Mouse (Mus musculus): ENCODE results near the gene Gm20431. TPM values are rescaled to one million over a fixed set of nuclear protein-coding genes. Genes with fewer than 3 reads are reported as not detected.

Gm20431 gene
- polyA plus RNA-seq, 1 experiment from 2014 or later: 9.1 TPM

- 35% methylated on average over 14 of the region's 14 CpGs for WGBS
- DNase-seq (ENCODE audit: low spot score) (no peak), ATAC-seq (ENCODE audit: low read depth) (0 out of 2 replicates have a peak, but pooled peaks have one; percentile 30)
- Histone ChIP-seq H3K4me1 (ENCODE audit: control insufficient read depth, insufficient read depth, low read length) (no peaks in the 10 kb centered on the region), H3K4me2 (ENCODE audit: low read depth, low read length) (no peak overlapping the region), H3K36me3 (ENCODE audit: control insufficient read depth, insufficient read depth, low read length) (no peaks in the 10 kb centered on the region), H3K9ac (ENCODE audit: low read depth, low read length) (no peak overlapping the region), H3K9me3 (ENCODE audit: control insufficient read depth, low read length) (no peaks in the 10 kb centered on the region), H3K27me3 (replicated peaks; ENCODE audit: control insufficient read depth, insufficient read depth, low read length) (no peaks in the 10 kb centered on the region), H3K4me3 (ENCODE audit: low read depth, low read length) (no peak overlapping the region), H3K27ac (replicated peaks; ENCODE audit: low read depth, low read length) (no peak overlapping the region)
Observed at GRCm38 (mm10) chr2:167675120-167675909, 14.0 kb upstream of the Gm20431 start.

GRCm38 (mm10) chr2:167672212-167672685 lies 11.0 kb upstream of the Gm20431 start:
- Histone ChIP-seq H3K27ac (replicated peaks; ENCODE audit: low read depth, low read length) (no peak overlapping the region), H3K4me3 (ENCODE audit: low read depth, low read length) (no peak overlapping the region), H3K4me1 (ENCODE audit: control insufficient read depth, insufficient read depth, low read length) (no peaks in the 10 kb centered on the region), H3K9me3 (ENCODE audit: control insufficient read depth, low read length) (no peaks in the 10 kb centered on the region), H3K36me3 (ENCODE audit: control insufficient read depth, insufficient read depth, low read length) (no peaks in the 10 kb centered on the region), H3K4me2 (ENCODE audit: low read depth, low read length) (peak overlapping the region; percentile 23), H3K9ac (ENCODE audit: low read depth, low read length) (no peak overlapping the region), H3K27me3 (replicated peaks; ENCODE audit: control insufficient read depth, insufficient read depth, low read length) (no peaks in the 10 kb centered on the region)
- DNase-seq (ENCODE audit: low spot score) (peak; percentile 75), ATAC-seq (ENCODE audit: low read depth) (peak; percentile 78)
- 30% methylated on average over 12 of the region's 13 CpGs for WGBS

- H3K36me3 ChIP-seq (ENCODE audit: control insufficient read depth, insufficient read depth, low read length): no peaks in the 10 kb centered on the region
- H3K4me1 ChIP-seq (ENCODE audit: control insufficient read depth, insufficient read depth, low read length): no peaks in the 10 kb centered on the region
- ATAC-seq (ENCODE audit: low read depth) (no peak), DNase-seq (ENCODE audit: low spot score) (no peak)
- no peak overlapping the region for H3K4me2 ChIP-seq (ENCODE audit: low read depth, low read length)
- H3K27me3 ChIP-seq (replicated peaks; ENCODE audit: control insufficient read depth, insufficient read depth, low read length): no peaks in the 10 kb centered on the region
- H3K4me3 ChIP-seq (ENCODE audit: low read depth, low read length): no peak overlapping the region
- 84% methylated on average over 5 of the region's 5 CpGs for WGBS
- no peak overlapping the region for H3K27ac ChIP-seq (replicated peaks; ENCODE audit: low read depth, low read length)
- H3K9ac ChIP-seq (ENCODE audit: low read depth, low read length): no peak overlapping the region
- H3K9me3 ChIP-seq (ENCODE audit: control insufficient read depth, low read length): no peaks in the 10 kb centered on the region
Observed at GRCm38 (mm10) chr2:167671101-167671633, 9.9 kb upstream of the Gm20431 start.

- Histone ChIP-seq H3K4me2 (ENCODE audit: low read depth, low read length) (no peak overlapping the region), H3K4me3 (ENCODE audit: low read depth, low read length) (no peak overlapping the region), H3K27me3 (replicated peaks; ENCODE audit: control insufficient read depth, insufficient read depth, low read length) (no peaks in the 10 kb centered on the region), H3K9me3 (ENCODE audit: control insufficient read depth, low read length) (no peaks in the 10 kb centered on the region), H3K9ac (ENCODE audit: low read depth, low read length) (no peak overlapping the region), H3K36me3 (ENCODE audit: control insufficient read depth, insufficient read depth, low read length) (no peaks in the 10 kb centered on the region), H3K27ac (replicated peaks; ENCODE audit: low read depth, low read length) (no peak overlapping the region), H3K4me1 (ENCODE audit: control insufficient read depth, insufficient read depth, low read length) (no peaks in the 10 kb centered on the region)
- 71% methylated on average over 4 of the region's 4 CpGs for WGBS
- DNase-seq (ENCODE audit: low spot score) (no peak), ATAC-seq (ENCODE audit: low read depth) (no peak)
Observed at GRCm38 (mm10) chr2:167669398-167669797, 8.1 kb upstream of the Gm20431 start.

- no peak for ATAC-seq (ENCODE audit: low read depth)
- Histone ChIP-seq H3K4me2 (ENCODE audit: low read depth, low read length) (no peak overlapping the region), H3K36me3 (ENCODE audit: control insufficient read depth, insufficient read depth, low read length) (no peaks in the 10 kb centered on the region), H3K27ac (replicated peaks; ENCODE audit: low read depth, low read length) (no peak overlapping the region), H3K27me3 (replicated peaks; ENCODE audit: control insufficient read depth, insufficient read depth, low read length) (no peaks in the 10 kb centered on the region), H3K4me1 (ENCODE audit: control insufficient read depth, insufficient read depth, low read length) (no peaks in the 10 kb centered on the region), H3K9me3 (ENCODE audit: control insufficient read depth, low read length) (no peaks in the 10 kb centered on the region), H3K4me3 (ENCODE audit: low read depth, low read length) (no peak overlapping the region), H3K9ac (ENCODE audit: low read depth, low read length) (no peak overlapping the region)
- WGBS: 84% methylated on average over 5 of the region's 5 CpGs
- no peak for DNase-seq (ENCODE audit: low spot score)
Observed at GRCm38 (mm10) chr2:167668426-167668825, 7.1 kb upstream of the Gm20431 start.

GRCm38 (mm10) chr2:167665972-167666713 lies 4.8 kb upstream of the Gm20431 start:
- Histone ChIP-seq H3K4me2 (ENCODE audit: low read depth, low read length) (no peak overlapping the region), H3K27me3 (replicated peaks; ENCODE audit: control insufficient read depth, insufficient read depth, low read length) (no peaks in the 10 kb centered on the region), H3K4me1 (ENCODE audit: control insufficient read depth, insufficient read depth, low read length) (peaks cover 5% of the 10 kb centered on the region; the same call in 1 of the 2 replicates), H3K4me3 (ENCODE audit: low read depth, low read length) (no peak overlapping the region), H3K9me3 (ENCODE audit: control insufficient read depth, low read length) (no peaks in the 10 kb centered on the region), H3K9ac (ENCODE audit: low read depth, low read length) (no peak overlapping the region), H3K27ac (replicated peaks; ENCODE audit: low read depth, low read length) (no peak overlapping the region), H3K36me3 (ENCODE audit: control insufficient read depth, insufficient read depth, low read length) (no peaks in the 10 kb centered on the region)
- ATAC-seq (ENCODE audit: low read depth) (no peak), DNase-seq (ENCODE audit: low spot score) (no peak)
- WGBS: 69% methylated on average over 18 of the region's 18 CpGs

GRCm38 (mm10) chr2:167662713-167663112 lies 1.4 kb upstream of the Gm20431 start:
- Histone ChIP-seq H3K9ac (ENCODE audit: low read depth, low read length) (no peak overlapping the region), H3K36me3 (ENCODE audit: control insufficient read depth, insufficient read depth, low read length) (peaks cover 4% of the 10 kb centered on the region; the same call in 1 of the 2 replicates), H3K4me2 (ENCODE audit: low read depth, low read length) (no peak overlapping the region), H3K4me1 (ENCODE audit: control insufficient read depth, insufficient read depth, low read length) (peaks cover 22% of the 10 kb centered on the region), H3K27me3 (replicated peaks; ENCODE audit: control insufficient read depth, insufficient read depth, low read length) (no peaks in the 10 kb centered on the region), H3K27ac (replicated peaks; ENCODE audit: low read depth, low read length) (no peak overlapping the region), H3K9me3 (ENCODE audit: control insufficient read depth, low read length) (no peaks in the 10 kb centered on the region), H3K4me3 (ENCODE audit: low read depth, low read length) (no peak overlapping the region)
- ATAC-seq (ENCODE audit: low read depth) (no peak), DNase-seq (ENCODE audit: low spot score) (no peak)
- 58% methylated on average over 6 of the region's 6 CpGs for WGBS

GRCm38 (mm10) chr2:167660611-167660971 lies 705 bp downstream of the Gm20431 start:
- peak overlapping the region; percentile 86 for H3K4me3 ChIP-seq (ENCODE audit: low read depth, low read length)
- peak overlapping the region; percentile 58 for H3K27ac ChIP-seq (replicated peaks; ENCODE audit: low read depth, low read length)
- ATAC-seq (ENCODE audit: low read depth): no peak
- H3K4me2 ChIP-seq (ENCODE audit: low read depth, low read length): peak overlapping the region; percentile 98
- no peak for DNase-seq (ENCODE audit: low spot score)
- peak overlapping the region; percentile 90 for H3K9ac ChIP-seq (ENCODE audit: low read depth, low read length)
- H3K4me1 ChIP-seq (ENCODE audit: control insufficient read depth, insufficient read depth, low read length): peaks cover 22% of the 10 kb centered on the region
- H3K27me3 ChIP-seq (replicated peaks; ENCODE audit: control insufficient read depth, insufficient read depth, low read length): no peaks in the 10 kb centered on the region
- H3K9me3 ChIP-seq (ENCODE audit: control insufficient read depth, low read length): no peaks in the 10 kb centered on the region
- under 1% methylated on average over 12 of the region's 12 CpGs for WGBS
- peaks cover 11% of the 10 kb centered on the region; the same call in 1 of the 2 replicates for H3K36me3 ChIP-seq (ENCODE audit: control insufficient read depth, insufficient read depth, low read length)

Measured in embryonic facial prominence, embryonic 14.5 days (tissue).